Mouse (Mus musculus): ENCODE measurements around the gene Thsd4.

GRCm38 (mm10) chr9:60530310-60530709, 8.5 kb upstream of the Thsd4 start:
- no peak for TF ChIP-seq POLR2A (IDR thresholded peaks at IDR 0.05; ENCODE audit: insufficient read depth, low read length)
- no peak for TF ChIP-seq CTCF (IDR thresholded peaks at IDR 0.05; ENCODE audit: low read depth, low read length)
- no peak for TF ChIP-seq EP300 (IDR thresholded peaks at IDR 0.05; ENCODE audit: insufficient read depth, low read depth, low read length)
